Mouse (Mus musculus): Measurements from ENCODE around the gene Rrbp1.

Rrbp1 gene

GRCm38 (mm10) chr2:143951546-143952315 lies 59.3 kb downstream of the Rrbp1 start:
- peak; percentile 59 to 63 for DNase-seq

- peak in 1 of 2 experiments; percentile 23 for DNase-seq
Observed at GRCm38 (mm10) chr2:143951028-143951420, 60.0 kb downstream of the Rrbp1 start.

GRCm38 (mm10) chr2:143950290-143951027 lies 60.6 kb downstream of the Rrbp1 start:
- no peak for DNase-seq

- no peak for DNase-seq
Observed at GRCm38 (mm10) chr2:143949217-143949616, 61.8 kb downstream of the Rrbp1 start.

GRCm38 (mm10) chr2:143948416-143948815 lies 62.6 kb downstream of the Rrbp1 start:
- DNase-seq: no peak

GRCm38 (mm10) chr2:143947981-143948380 lies 63.1 kb downstream of the Rrbp1 start:
- no peak for DNase-seq

GRCm38 (mm10) chr2:143946399-143946798 lies 64.7 kb downstream of the Rrbp1 start:
- no peak for DNase-seq

- peak; percentile 70 to 74 for DNase-seq
Observed at GRCm38 (mm10) chr2:143945466-143946075, 65.5 kb downstream of the Rrbp1 start.

- no peak for DNase-seq
Observed at GRCm38 (mm10) chr2:143944796-143945195, 66.3 kb downstream of the Rrbp1 start.

- DNase-seq: no peak
Observed at GRCm38 (mm10) chr2:143940406-143940805, 70.7 kb downstream of the Rrbp1 start.

GRCm38 (mm10) chr2:143937861-143938260 lies 73.2 kb downstream of the Rrbp1 start:
- DNase-seq: no peak

GRCm38 (mm10) chr2:143934439-143934838 lies 76.6 kb downstream of the Rrbp1 start:
- no peak for DNase-seq

- DNase-seq: no peak
Observed at GRCm38 (mm10) chr2:143933516-143933915, 77.5 kb downstream of the Rrbp1 start.

GRCm38 (mm10) chr2:143932340-143932873 lies 78.7 kb downstream of the Rrbp1 start:
- DNase-seq: no peak

- DNase-seq: no peak
Observed at GRCm38 (mm10) chr2:143929607-143930311, 81.3 kb downstream of the Rrbp1 start.

GRCm38 (mm10) chr2:143925826-143926225 lies 85.2 kb downstream of the Rrbp1 start:
- DNase-seq: no peak

GRCm38 (mm10) chr2:143924085-143924484 lies 87.0 kb downstream of the Rrbp1 start:
- DNase-seq: no peak

GRCm38 (mm10) chr2:143918831-143919502 lies 92.1 kb downstream of the Rrbp1 start:
- peak; percentile 26 to 58 for DNase-seq

GRCm38 (mm10) chr2:143917622-143918021 lies 93.4 kb downstream of the Rrbp1 start:
- no peak for DNase-seq

GRCm38 (mm10) chr2:143916229-143916628 lies 94.8 kb downstream of the Rrbp1 start:
- DNase-seq: peak; percentile 37 to 54

- peak in 1 of 2 experiments; percentile 48 for DNase-seq
Observed at GRCm38 (mm10) chr2:143915600-143916135, 95.4 kb downstream of the Rrbp1 start.

Measured in kidney, postnatal 25 days (tissue).